Mouse (Mus musculus): ENCODE measurements around the gene Zeb2. TPM values are rescaled to one million over a fixed set of nuclear protein-coding genes. Genes with fewer than 3 reads are reported as not detected.

Gene Zeb2
- polyA plus RNA-seq, 1 experiment, result 10.8 TPM

GRCm38 (mm10) chr2:45081559-45081958, 35.6 kb downstream of the Zeb2 start:
- Histone ChIP-seq H3K79me2 (ENCODE audit: control insufficient read depth, insufficient read depth) (peaks cover 99% of the 10 kb centered on the region), H3K4me2 (ENCODE audit: low read depth) (no peak overlapping the region), H3K4me3 (no peak overlapping the region), H3ac (ENCODE audit: control insufficient read depth, insufficient read length) (no peak overlapping the region), H3K27me3 (ENCODE audit: control insufficient read depth, insufficient read depth, insufficient read length) (no peaks in the 10 kb centered on the region), H3K36me3 (ENCODE audit: control insufficient read depth, insufficient read depth) (peaks cover 21% of the 10 kb centered on the region)
- TF ChIP-seq TCF3 (IDR thresholded peaks at IDR 0.05; ENCODE audit: insufficient read length, low read depth) (no peak), MYOG (IDR thresholded peaks at IDR 0.05; ENCODE audit: control insufficient read depth in 1 of 3, insufficient read depth in 1 of 3, insufficient read length in 2 of 3, low read depth in 2 of 3) (no peak), REST (IDR thresholded peaks at IDR 0.05; ENCODE audit: insufficient read depth, insufficient read length) (no peak), CEBPB (IDR thresholded peaks at IDR 0.05; ENCODE audit: insufficient read depth, poor library complexity, severe bottlenecking) (no peak), POLR2A (IDR thresholded peaks at IDR 0.05; ENCODE audit: insufficient read length, low read depth) (no peak), USF1 (IDR thresholded peaks at IDR 0.05; ENCODE audit: low read depth) (no peak), MAX (IDR thresholded peaks at IDR 0.05; ENCODE audit: low read depth) (no peak), TCF12 (IDR thresholded peaks at IDR 0.05; ENCODE audit: insufficient read depth, poor library complexity, severe bottlenecking) (no peak), MYOD1 (IDR thresholded peaks at IDR 0.05; ENCODE audit: control insufficient read depth in 1 of 3, insufficient read length in 2 of 3, low read depth in 2 of 3) (no peak), E2F4 (IDR thresholded peaks at IDR 0.05; ENCODE audit: insufficient read depth) (no peak), SRF (IDR thresholded peaks at IDR 0.05; ENCODE audit: control insufficient read depth, insufficient read length, low read depth) (no peak), POLR2AphosphoS2 (IDR thresholded peaks at IDR 0.05; ENCODE audit: insufficient read length, low read depth) (no peak)

- no peak overlapping the region for H3ac ChIP-seq (ENCODE audit: control insufficient read depth, insufficient read length)
- no peak overlapping the region for H3K4me2 ChIP-seq (ENCODE audit: low read depth)
- H3K79me2 ChIP-seq (ENCODE audit: control insufficient read depth, insufficient read depth), result peaks cover 99% of the 10 kb centered on the region
- no peak overlapping the region for H3K4me3 ChIP-seq
- TF ChIP-seq MYOD1 (IDR thresholded peaks at IDR 0.05; ENCODE audit: control insufficient read depth in 1 of 3, insufficient read length in 2 of 3, low read depth in 2 of 3) (no peak), CEBPB (IDR thresholded peaks at IDR 0.05; ENCODE audit: insufficient read depth, poor library complexity, severe bottlenecking) (no peak), USF1 (IDR thresholded peaks at IDR 0.05; ENCODE audit: low read depth) (no peak), SRF (IDR thresholded peaks at IDR 0.05; ENCODE audit: control insufficient read depth, insufficient read length, low read depth) (no peak), E2F4 (IDR thresholded peaks at IDR 0.05; ENCODE audit: insufficient read depth) (no peak), POLR2AphosphoS2 (IDR thresholded peaks at IDR 0.05; ENCODE audit: insufficient read length, low read depth) (no peak), POLR2A (IDR thresholded peaks at IDR 0.05; ENCODE audit: insufficient read length, low read depth) (no peak), TCF3 (IDR thresholded peaks at IDR 0.05; ENCODE audit: insufficient read length, low read depth) (no peak), MYOG (IDR thresholded peaks at IDR 0.05; ENCODE audit: control insufficient read depth in 1 of 3, insufficient read depth in 1 of 3, insufficient read length in 2 of 3, low read depth in 2 of 3) (no peak), MAX (IDR thresholded peaks at IDR 0.05; ENCODE audit: low read depth) (no peak), REST (IDR thresholded peaks at IDR 0.05; ENCODE audit: insufficient read depth, insufficient read length) (no peak), TCF12 (IDR thresholded peaks at IDR 0.05; ENCODE audit: insufficient read depth, poor library complexity, severe bottlenecking) (no peak)
- H3K27me3 ChIP-seq (ENCODE audit: control insufficient read depth, insufficient read depth, insufficient read length), result no peaks in the 10 kb centered on the region
- peaks cover 15% of the 10 kb centered on the region for H3K36me3 ChIP-seq (ENCODE audit: control insufficient read depth, insufficient read depth)
Measured at GRCm38 (mm10) chr2:45077938-45078487, 39.2 kb downstream of the Zeb2 start.

GRCm38 (mm10) chr2:45077383-45077782, 39.8 kb downstream of the Zeb2 start:
- TF ChIP-seq TCF3 (IDR thresholded peaks at IDR 0.05; ENCODE audit: insufficient read length, low read depth) (no peak), CEBPB (IDR thresholded peaks at IDR 0.05; ENCODE audit: insufficient read depth, poor library complexity, severe bottlenecking) (no peak), USF1 (IDR thresholded peaks at IDR 0.05; ENCODE audit: low read depth) (no peak), TCF12 (IDR thresholded peaks at IDR 0.05; ENCODE audit: insufficient read depth, poor library complexity, severe bottlenecking) (no peak), REST (IDR thresholded peaks at IDR 0.05; ENCODE audit: insufficient read depth, insufficient read length) (no peak), MYOG (IDR thresholded peaks at IDR 0.05; ENCODE audit: control insufficient read depth in 1 of 3, insufficient read depth in 1 of 3, insufficient read length in 2 of 3, low read depth in 2 of 3) (no peak), SRF (IDR thresholded peaks at IDR 0.05; ENCODE audit: control insufficient read depth, insufficient read length, low read depth) (no peak), E2F4 (IDR thresholded peaks at IDR 0.05; ENCODE audit: insufficient read depth) (no peak), MAX (IDR thresholded peaks at IDR 0.05; ENCODE audit: low read depth) (no peak), POLR2A (IDR thresholded peaks at IDR 0.05; ENCODE audit: insufficient read length, low read depth) (no peak), MYOD1 (IDR thresholded peaks at IDR 0.05; ENCODE audit: control insufficient read depth in 1 of 3, insufficient read length in 2 of 3, low read depth in 2 of 3) (no peak), POLR2AphosphoS2 (IDR thresholded peaks at IDR 0.05; ENCODE audit: insufficient read length, low read depth) (no peak)
- no peak overlapping the region for H3K4me3 ChIP-seq

GRCm38 (mm10) chr2:45073025-45073424, 44.2 kb downstream of the Zeb2 start:
- Histone ChIP-seq H3ac (ENCODE audit: control insufficient read depth, insufficient read length) (no peak overlapping the region), H3K36me3 (ENCODE audit: control insufficient read depth, insufficient read depth) (peaks cover 15% of the 10 kb centered on the region), H3K4me3 (no peak overlapping the region), H3K4me2 (ENCODE audit: low read depth) (no peak overlapping the region), H3K27me3 (ENCODE audit: control insufficient read depth, insufficient read depth, insufficient read length) (no peaks in the 10 kb centered on the region), H3K79me2 (ENCODE audit: control insufficient read depth, insufficient read depth) (peaks cover 87% of the 10 kb centered on the region)
- TF ChIP-seq MAX (IDR thresholded peaks at IDR 0.05; ENCODE audit: low read depth) (no peak), TCF3 (IDR thresholded peaks at IDR 0.05; ENCODE audit: insufficient read length, low read depth) (no peak), REST (IDR thresholded peaks at IDR 0.05; ENCODE audit: insufficient read depth, insufficient read length) (no peak), MYOG (IDR thresholded peaks at IDR 0.05; ENCODE audit: control insufficient read depth in 1 of 3, insufficient read depth in 1 of 3, insufficient read length in 2 of 3, low read depth in 2 of 3) (no peak), MYOD1 (IDR thresholded peaks at IDR 0.05; ENCODE audit: control insufficient read depth in 1 of 3, insufficient read length in 2 of 3, low read depth in 2 of 3) (no peak), TCF12 (IDR thresholded peaks at IDR 0.05; ENCODE audit: insufficient read depth, poor library complexity, severe bottlenecking) (no peak), CEBPB (IDR thresholded peaks at IDR 0.05; ENCODE audit: insufficient read depth, poor library complexity, severe bottlenecking) (no peak), E2F4 (IDR thresholded peaks at IDR 0.05; ENCODE audit: insufficient read depth) (no peak), POLR2AphosphoS2 (IDR thresholded peaks at IDR 0.05; ENCODE audit: insufficient read length, low read depth) (no peak), USF1 (IDR thresholded peaks at IDR 0.05; ENCODE audit: low read depth) (no peak), POLR2A (IDR thresholded peaks at IDR 0.05; ENCODE audit: insufficient read length, low read depth) (no peak), SRF (IDR thresholded peaks at IDR 0.05; ENCODE audit: control insufficient read depth, insufficient read length, low read depth) (no peak)

More at GRCm38 (mm10) chr2:45077383-45077782, 39.8 kb downstream of the Zeb2 start:
- Histone ChIP-seq H3K4me2 (ENCODE audit: low read depth) (no peak overlapping the region), H3K79me2 (ENCODE audit: control insufficient read depth, insufficient read depth) (peaks cover 95% of the 10 kb centered on the region), H3K36me3 (ENCODE audit: control insufficient read depth, insufficient read depth) (peaks cover 15% of the 10 kb centered on the region), H3ac (ENCODE audit: control insufficient read depth, insufficient read length) (no peak overlapping the region), H3K27me3 (ENCODE audit: control insufficient read depth, insufficient read depth, insufficient read length) (no peaks in the 10 kb centered on the region)
